Mouse (Mus musculus) T-helper 17 cell (primary cell): ENCODE measurements around the gene Ppm1l.

ENCODE experiments used
- in situ Hi-C, 2 experiments: fragments of 300-600 bp; cut with MboI, MseI; formaldehyde crosslinking; loops; 1 replicate in 1 of 2; 2 replicates in 1 of 2; pipeline ENCODE4 v1.15.1; 2025; ENCODE audit warnings: high pct_unique_total_duplicates in 2 of 2

Ppm1l gene

DNA sequence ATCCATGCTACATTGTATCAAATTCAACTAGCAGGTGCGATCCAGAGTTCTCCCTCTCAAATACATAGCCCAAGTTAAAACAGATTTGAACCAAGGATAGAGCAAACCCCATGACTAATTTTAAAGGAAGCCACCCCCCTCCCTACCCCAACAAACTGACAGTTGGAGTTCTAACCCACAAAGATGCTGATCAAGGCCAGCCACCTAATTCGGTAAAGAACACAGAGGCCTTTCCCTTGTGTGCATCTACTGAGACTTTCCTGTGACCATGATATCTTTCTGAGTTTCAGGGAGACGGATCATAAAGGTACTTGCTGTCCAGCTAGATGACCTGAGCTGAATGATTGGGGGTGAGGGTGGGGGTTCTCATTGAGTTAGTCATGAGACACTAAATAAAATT is 168.7 kb downstream of the Ppm1l start:
- in situ Hi-C loops, result loop anchor here in 1 of 2 experiments (5.0 to 10.0 kb wide), 2 partner anchors 233 to 631 kb away; no protein-coding TSS in a partner anchor

DNA sequence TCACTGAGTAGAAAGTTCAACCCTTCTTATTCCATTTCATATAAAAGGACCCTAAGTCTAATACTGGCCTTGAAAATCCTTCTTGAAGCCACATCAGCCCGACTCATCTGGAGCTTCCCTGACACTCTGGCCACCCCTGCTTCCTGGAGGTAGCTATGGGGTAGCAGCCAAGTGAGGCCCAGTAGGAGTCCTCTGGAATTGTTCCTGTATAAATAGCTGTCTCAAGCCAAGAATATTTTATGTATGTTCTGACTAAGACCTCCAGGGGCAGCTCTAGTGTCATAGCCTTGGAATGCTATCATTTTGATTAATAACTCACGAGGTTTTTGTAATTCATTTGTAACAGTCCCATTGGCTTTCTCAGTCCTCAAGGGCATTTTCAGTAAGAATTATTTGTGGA is 169.1 kb downstream of the Ppm1l start:
- in situ Hi-C loops, result loop anchor here in 1 of 2 experiments (5.0 to 10.0 kb wide), 2 partner anchors 233 to 631 kb away; no protein-coding TSS in a partner anchor

DNA sequence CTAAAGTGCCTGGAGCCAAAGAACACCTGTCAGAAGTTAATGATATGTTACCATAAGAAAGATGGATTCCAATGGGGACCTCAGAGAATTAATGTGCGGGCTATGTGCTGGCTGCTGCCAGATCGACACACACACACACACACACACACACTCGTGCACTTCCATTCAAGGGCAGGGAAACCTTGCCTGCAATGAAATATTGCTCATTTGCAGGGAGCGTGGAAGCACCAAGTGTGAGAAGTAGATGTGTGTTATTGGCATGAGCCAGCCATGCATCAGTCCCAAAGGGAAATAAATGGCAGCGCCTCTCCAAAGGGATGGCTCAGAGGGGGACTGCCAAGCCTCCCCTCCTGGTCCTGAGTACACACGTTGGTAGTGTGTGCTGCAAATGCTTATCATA is 170.8 kb downstream of the Ppm1l start:
- in situ Hi-C loops, result loop anchor here in 1 of 2 experiments (5.0 to 10.0 kb wide), 2 partner anchors 235 to 633 kb away; no protein-coding TSS in a partner anchor

DNA sequence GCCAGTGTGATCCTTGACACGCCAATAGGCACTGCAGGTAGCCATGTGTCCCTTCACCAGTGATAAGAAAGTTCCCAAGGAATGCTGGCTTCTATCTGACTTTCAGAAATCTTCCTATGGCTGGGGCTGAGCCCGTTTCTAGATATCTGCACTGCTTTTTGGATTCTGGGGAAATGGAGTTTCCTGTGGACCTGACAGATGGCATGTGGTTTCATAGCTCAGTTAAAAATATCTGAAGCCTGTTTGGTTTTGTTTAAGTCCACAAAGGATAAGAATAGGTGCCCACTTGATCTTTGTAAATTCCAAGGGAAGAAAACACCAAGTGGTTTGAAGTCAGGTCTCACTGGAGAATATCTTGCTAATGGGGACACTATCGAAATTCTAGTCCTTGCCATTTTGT is 173.0 kb downstream of the Ppm1l start:
- in situ Hi-C loops, result loop anchor here in 1 of 2 experiments (5.0 to 10.0 kb wide), 2 partner anchors 237 to 635 kb away; no protein-coding TSS in a partner anchor

DNA sequence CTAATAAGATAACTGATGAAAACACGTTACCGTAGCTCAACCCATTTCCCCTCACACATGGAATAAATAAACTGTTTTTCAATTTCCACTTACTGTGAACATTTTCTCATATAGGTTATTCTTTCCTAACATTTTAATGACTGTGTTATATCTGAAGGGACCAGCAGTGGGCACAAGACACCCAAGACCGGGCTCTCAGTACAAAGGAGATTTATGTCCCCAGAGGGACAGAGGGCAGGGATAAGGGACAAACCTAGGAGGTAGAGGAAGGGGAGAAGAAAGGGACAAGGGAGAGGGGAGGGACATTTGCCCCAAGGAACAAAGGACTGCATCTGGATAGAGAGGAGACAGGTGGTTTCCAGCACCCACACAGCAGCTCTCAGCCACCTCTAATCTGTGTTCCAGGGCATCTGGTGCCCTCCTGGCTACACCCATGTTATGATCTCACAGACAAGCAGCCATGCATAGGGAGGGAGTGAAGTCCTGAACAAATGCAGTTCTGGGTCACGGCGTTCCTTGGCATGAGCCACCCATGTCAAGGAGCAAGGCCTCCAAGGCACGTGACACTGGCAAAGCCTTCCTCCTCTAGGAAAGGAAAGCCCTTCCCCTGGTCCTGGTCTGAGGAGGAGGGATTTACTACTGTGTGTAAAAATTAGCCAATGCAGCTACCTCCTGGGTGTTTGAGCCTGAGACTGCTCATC is 174.5 kb downstream of the Ppm1l start:
- in situ Hi-C loops, result no loop called here

DNA sequence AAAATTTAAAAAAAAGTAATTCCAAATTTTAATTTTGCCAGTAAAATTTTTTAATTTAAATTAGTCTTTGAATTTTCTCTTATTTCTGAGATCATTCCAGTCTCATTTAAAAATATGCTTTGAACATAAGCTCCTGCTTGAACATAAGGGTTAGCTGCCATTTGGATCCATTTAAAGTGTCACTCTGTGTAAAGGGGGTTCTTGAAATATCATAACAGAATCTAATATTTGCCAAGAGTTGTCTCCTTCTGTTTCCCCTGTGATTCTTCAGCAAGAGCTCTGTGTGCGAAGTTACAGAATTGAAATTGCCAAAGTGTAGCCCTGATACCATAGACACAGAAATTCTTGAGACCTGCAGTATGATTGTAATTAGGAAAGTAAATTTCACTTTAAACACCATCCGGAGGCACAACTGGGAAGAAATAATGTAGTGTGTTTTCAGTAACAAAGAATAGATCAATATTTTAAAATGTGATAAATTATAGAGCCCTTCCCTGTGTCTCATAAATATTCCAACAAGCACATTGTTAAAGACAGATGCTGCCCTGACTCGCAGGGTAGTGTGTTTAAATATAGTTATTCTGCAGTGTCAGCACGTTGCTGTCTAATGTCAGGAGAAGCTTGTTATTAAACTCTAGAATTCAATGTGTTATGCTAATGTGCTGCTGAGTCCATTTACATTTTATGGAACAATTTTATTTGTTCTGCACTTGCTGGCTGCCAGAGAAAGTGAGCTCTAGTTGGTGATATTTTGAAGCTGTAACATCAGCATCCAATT is 177.8 kb downstream of the Ppm1l start:
- in situ Hi-C loops, result no loop called here

DNA sequence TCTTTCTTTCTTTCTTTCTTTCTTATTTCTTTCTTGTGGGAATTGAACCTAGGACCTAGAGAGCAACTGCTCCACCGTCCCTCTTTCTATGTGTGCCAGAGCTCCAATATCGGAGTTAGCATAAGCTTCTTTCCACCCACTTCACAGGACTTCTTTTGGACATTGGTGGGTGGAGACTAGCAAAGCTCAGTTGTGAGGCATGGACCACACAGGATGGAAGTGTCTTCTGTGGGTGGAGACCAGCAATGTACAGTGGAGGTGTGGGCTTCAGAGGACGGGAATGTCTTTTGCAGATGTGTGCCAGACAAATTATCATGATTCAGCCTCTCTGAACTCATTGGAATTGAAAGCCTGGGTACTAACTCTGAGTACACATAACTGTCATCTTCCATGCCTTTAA is 180.5 kb downstream of the Ppm1l start:
- in situ Hi-C loops, result no loop called here

DNA sequence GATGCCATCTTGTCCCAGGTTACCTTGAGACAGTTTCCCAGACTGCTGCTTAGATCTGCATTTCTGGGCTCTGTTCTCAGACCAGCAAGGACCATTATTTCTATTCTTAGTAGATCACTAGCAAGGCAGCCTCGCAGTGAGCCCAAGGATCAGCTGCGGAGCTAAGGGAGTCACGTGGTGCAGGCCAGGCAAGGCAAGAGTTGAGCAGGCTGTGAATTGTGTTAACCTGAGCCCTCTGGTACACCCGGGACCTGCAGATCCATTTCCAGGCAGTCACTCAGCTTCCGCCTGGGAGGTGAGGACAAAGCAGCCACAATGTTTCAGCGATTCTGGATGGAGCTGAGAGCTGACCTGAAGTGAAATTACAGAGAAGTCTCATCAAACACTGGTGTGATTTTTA is 185.3 kb downstream of the Ppm1l start:
- in situ Hi-C loops, result loop anchor here in 1 of 2 experiments (10.0 kb wide), 1 partner anchor 203 kb away; no protein-coding TSS in a partner anchor

DNA sequence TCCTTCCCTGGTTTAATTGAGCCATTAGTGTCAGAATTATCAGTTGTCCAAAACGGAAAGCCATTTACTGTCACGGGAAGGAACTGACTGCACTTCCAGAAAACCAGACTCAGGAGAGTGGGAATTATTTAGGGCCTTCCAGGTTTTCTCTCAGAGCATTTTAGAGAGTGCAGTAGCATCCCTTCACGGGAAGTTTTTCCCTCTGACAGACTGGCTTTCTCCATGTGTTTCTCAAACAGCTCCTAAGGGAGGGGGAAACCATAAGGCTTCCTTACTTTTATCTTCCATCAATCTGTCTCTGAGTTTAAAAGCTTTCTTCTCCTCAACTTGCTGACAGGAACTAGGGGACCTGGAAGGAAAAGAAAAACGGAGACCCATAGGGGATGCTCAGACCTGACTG is 185.9 kb downstream of the Ppm1l start:
- in situ Hi-C loops, result loop anchor here in 1 of 2 experiments (10.0 kb wide), 1 partner anchor 202 kb away; no protein-coding TSS in a partner anchor

DNA sequence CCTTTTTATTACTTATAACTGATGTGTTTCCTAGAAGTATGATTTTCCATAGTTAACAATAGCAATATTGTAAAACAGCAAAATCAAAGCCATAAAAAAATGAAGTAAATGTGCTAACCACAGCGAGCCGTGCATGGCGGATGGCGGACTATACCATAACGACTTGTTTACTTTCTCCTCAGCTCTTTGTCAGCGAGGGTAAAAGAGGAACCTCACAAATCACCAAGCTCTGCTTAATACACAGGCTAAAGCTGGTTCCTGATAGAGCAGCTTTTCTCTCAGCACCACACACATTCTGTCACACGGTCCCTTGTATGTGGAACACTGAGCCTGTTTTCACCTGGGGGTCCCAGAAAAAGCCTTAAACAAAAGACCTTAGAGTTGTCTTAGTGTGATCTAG is 188.4 kb downstream of the Ppm1l start:
- in situ Hi-C loops, result loop anchor here in 1 of 2 experiments (10.0 kb wide), 1 partner anchor 200 kb away; no protein-coding TSS in a partner anchor

DNA sequence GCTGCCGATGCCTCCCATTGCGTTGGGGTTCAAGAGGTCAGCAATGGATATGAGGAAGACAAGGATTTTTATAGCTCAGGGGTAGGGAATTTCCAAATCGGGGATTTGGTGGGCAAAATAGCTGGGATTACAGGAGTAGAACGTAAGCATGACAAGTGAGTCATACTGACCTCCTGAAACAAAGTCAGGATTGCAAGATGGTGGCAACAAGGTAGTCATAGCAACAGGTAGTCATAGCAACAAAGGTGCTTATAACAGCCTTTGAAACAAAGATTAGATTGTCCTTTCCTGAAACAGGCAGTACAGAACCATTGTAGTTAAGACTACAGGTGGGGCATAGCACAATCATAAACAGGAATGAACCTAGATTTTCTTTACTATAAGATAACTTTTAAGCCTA is 189.7 kb downstream of the Ppm1l start:
- in situ Hi-C loops, result loop anchor here in 1 of 2 experiments (10.0 kb wide), 1 partner anchor 198 kb away; no protein-coding TSS in a partner anchor

DNA sequence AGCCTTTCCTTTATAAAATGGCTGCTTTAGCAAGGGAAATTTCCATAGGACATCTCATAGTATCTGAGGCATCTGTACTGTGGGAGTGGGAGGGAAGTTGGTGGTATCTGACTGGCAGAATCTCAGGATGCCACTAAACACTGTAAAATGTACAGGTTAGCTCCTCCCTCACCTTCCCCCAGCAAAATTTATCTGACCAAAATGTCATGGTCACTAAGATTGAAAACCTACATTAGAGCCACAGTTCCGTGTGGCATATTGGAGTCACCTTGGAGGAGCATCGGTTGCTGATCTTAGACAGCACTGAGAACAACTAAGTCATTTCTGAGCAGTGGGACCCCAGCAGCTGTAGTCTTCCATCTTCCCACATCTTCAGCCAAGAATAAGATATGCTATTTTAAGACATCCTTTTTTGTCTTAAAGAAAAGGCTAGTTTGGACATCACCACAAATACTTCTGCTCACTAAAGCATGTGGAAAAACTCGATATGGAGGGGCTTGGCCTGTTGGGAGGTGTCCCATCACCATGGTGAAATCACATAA is 192.8 kb downstream of the Ppm1l start:
- in situ Hi-C loops, result loop anchor here in 1 of 2 experiments (10.0 kb wide), 1 partner anchor 195 kb away; no protein-coding TSS in a partner anchor

DNA sequence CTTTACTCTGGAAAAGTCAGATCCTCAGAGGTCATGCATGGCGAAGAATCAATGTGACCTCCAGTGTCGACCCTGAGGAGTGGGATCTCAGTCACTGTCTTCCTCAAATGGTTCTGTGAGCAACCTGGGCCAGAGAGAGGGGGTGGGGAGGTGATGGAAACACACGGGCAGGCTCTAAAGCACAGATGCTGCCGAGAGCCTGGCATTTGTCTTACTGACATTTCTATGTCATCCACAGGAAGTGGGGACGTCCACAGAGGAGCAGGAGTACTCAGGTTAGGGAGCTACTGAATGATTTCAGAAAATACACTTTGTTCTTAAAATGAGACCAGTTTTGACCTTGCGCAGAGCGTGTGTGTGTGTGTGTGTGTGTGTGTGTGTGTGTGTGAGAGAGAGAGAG is 195.2 kb downstream of the Ppm1l start:
- in situ Hi-C loops, result no loop called here

DNA sequence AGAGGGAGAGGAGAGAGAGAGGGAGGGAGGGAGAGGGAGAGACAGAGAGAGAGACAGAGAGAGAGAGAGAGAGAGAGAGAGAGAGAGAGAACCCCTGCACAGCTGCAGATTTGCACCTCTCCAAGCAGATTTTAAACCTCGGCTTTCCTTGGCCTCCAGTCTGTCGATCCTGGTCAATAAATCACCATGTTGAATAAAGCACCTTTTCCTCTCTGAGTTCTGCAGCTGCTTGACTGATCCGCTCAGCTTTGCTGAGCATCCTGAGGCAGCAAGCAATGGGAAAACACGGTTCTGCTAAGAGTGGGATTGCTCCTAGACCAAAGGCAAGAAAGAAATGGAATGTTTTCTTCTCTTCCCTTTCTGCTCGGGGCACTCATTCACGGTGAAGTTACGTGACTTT is 195.7 kb downstream of the Ppm1l start:
- in situ Hi-C loops, result no loop called here

DNA sequence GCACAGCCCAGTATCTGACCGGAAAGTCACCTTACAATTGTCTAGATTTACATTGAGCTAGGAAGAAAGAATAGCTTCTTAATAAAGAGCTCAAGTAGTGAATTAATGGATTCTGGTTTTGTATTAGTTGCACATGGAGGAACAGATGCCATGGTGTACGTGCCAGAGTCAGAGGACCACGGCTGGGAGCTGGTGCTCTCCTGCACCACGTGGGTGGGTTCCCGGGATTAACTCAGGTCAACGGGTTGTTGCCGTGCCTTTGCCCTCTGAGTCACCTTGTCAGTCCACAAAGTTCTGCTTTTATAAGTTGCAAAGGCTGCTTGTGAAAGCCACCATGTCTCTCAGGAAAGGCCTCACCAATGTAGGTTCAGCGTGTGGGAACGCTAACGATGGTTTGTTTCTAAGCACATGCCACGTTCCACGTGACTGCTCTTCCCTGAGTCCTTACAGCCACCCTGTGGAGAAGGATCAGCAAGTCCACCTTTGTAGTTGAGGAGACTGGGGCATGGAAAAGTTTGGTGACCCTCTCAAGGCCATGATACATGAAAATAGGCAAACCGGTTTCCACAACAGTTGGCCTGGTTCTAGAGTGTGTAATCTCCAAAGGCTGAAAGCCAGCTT is 199.2 kb downstream of the Ppm1l start:
- in situ Hi-C loops, result no loop called here

DNA sequence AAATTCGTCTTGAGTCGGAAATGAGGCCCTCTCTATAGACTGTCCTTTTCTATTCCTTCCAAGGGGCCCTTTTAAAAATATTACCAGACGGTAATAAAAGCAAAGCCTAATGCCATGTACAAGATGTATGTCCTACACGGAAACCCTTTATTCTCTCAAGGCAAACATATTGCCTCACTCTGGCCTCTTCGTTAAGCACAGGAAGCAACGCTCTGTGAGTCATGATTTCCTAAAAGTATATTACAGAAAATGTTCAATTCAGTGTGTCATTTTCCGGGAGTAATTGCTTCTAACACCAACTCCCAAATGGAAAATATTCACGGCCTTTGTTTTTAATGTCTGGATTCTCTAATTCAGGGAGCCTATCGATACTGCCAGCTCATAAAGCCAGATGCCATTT is 202.5 kb downstream of the Ppm1l start:
- in situ Hi-C loops, result no loop called here

DNA sequence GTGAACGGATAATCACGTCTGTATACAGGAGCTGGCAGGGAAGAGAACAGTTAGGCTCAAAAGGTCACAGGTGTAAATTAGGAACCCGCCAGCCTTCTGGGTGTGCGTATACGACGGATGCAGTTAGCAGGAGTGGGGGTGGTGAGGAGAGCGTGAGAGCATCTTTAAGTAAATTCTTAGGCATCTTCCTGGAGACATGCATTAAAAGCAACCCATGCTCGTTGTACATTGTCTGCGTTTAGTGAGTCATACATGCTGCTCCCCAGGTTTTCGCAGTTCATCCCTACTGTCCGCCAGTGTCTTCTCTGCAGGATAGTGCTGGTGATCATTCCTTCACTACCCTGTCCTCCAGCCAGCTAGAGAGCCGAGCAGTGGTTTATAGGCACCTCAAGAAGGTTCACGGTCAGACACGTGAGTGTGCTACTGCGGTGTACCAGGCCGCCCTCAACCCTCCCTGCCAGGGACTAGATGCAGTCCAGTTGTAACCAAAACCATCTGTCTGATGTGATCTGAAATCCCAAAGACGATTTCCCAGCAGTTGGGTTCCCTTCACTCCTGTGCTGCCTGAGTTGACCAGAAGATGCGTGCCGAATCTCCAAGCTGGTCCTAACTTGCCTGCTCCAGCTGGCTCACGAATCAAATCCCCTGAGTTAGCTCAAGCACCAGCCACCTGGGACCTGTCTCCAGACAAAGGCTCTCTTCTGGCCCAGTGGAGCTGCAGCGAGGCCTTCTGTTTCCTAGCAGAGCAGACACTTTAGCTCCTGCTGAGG is 203.3 kb downstream of the Ppm1l start:
- in situ Hi-C loops, result no loop called here

DNA sequence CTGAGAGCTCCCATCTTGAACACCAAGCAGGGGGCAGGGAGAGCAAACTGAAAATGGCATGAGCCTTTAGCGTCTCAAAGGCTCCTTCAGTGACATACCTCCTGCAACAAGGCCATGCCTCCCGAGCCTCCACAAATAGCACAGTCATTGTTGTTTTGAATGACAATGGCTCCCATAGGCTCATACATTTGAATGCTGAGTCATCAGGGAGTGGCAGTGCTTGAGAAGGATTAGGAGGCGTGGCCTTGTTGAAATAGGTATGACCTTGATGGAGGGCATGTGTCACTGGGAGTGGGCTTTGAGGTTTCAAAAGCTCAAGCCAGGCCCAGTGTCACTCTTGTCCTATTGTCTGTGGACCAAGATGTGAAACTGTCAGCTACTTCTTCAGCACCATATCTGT is 205.6 kb downstream of the Ppm1l start:
- in situ Hi-C loops, result no loop called here

DNA sequence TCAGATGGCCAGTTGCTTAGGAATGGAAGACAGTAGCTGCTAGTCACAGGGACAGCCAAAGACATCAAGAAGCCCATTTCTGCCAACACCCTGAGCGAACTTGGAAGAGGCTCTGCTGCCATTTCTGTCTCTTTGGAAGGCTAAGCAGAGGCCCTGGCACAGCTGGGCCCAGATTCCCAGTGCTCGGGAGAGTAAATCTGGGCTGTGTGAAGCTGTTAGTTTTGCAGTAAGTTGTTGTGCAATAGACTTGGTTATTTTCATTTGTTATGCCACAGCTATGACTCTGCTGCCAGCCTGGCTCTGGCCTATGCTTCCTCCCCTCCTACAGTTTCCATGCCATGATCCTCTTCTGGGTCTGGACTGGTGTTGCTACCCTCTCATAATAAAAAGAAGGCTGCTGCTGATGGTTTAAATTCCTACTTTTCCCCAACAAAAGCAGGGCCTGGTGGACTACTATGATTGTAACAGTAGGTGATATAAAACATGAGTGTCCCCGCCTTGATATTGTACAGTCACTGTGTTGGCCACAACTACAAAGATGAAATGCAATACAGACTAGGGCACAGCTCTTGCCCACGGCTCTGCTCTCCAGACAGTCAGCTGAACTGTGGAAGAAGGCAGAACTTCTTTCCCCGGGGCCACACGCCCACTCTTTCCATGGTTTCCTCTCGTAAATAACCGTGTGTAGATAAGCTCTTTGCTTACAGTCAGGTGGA is 207.9 kb downstream of the Ppm1l start:
- in situ Hi-C loops, result loop anchor here in 1 of 2 experiments (5.0 kb wide), 1 partner anchor 77 kb away; no protein-coding TSS in a partner anchor

DNA sequence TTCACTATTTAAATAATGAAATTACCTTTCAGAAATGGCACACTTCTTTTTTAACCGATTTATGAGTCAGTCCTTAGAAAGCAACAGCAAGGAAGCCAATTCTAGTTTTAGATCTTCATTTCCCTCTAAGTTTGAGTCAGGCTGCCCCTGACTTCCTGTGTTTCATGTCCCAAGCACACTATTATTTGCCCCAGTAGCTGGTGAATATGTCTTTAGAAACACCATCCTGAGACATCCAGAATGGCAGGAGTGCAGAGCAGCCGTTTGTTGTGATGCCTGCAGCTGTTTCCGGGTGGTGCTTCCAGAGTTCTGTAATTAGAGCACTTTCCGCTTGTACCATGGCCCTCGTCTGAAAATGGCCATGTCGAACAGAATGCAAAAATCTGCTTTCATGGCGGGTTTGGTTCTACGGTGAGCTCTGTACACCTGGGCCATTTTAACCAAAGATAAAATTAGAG is 208.4 kb downstream of the Ppm1l start:
- in situ Hi-C loops, result loop anchor here in 1 of 2 experiments (5.0 kb wide), 1 partner anchor 78 kb away; no protein-coding TSS in a partner anchor
